Mouse (Mus musculus): ENCODE results near the gene Jade2. TPM values are rescaled to one million over a fixed set of nuclear protein-coding genes. Genes with fewer than 3 reads are reported as not detected.
"Not testable (repeated sequence)": the region's sequence is repeated elsewhere in the genome, so short reads cannot be mapped to it uniquely, and the experiment has no call there.

Jade2 gene
- polyA plus RNA-seq, 1 experiment from 2014 or later, result 0.39 TPM

DNA sequence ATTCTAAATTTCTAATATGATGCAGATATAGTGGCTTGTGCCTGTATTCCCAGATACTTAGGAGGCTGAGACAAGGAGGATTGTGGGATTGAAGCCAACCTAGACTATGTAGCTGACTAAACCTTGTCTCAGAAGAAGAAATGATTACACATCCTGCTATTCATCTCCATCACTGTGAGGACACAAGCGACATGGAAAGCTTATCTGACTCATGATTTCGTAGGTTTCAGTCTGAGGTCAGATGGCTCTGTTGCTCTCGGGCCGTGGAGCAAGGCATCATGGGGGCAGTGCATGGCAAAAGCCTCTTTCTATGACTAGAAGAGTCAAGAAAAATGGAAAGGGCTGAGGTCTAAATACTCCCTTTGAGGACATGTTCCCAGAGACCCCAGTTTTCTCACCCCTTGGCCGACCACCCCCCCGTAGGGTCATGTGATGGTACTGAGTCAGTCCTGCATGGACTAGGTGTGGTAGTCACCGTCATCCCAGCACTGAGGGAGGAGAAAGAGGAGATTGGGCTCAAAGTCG is 45.4 kb downstream of the Jade2 start:
- Histone ChIP-seq H3K9me3 (ENCODE audit: control insufficient read depth, low read length) (no peaks in the 10 kb centered on the region), H3K4me1 (replicated peaks; ENCODE audit: control insufficient read depth, insufficient read depth, low read length) (no peaks in the 10 kb centered on the region), H3K4me2 (replicated peaks) (no peak overlapping the region), H3K36me3 (replicated peaks; ENCODE audit: control insufficient read depth, insufficient read depth) (no peaks in the 10 kb centered on the region), H3K9ac (no peak overlapping the region), H3K27ac (no peak overlapping the region), H3K4me3 (replicated peaks; ENCODE audit: low read length) (no peak overlapping the region), H3K27me3 (ENCODE audit: control insufficient read depth, insufficient read depth, low read length) (no peaks in the 10 kb centered on the region)
- 92% methylated on average over 8 of the region's 8 CpGs for WGBS
- DNase-seq (ENCODE audit: low spot score) (no peak), ATAC-seq (ENCODE audit: low FRiP score) (no peak)

DNA sequence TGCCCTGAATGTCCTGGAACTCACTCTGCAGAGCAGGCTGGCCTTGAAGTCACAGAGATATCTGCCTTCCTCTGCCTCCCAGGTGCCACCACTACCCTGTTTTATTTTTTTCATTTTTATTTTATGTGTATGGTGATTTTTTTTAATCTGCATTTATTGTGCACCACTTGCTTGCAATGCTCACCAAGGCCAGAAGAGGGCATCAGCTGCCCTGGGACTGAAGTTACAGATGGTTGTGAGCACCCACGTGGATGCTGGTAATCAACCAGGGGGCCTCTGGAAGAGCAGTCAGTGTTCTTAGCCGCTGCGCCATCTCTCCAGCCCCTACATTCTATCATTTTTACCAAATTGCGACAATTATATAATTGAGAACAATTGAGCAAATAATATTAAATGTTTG is 46.2 kb downstream of the Jade2 start:
- WGBS, result 87% methylated on average over 4 of the region's 4 CpGs
- no peak overlapping the region for H3K9ac ChIP-seq

DNA sequence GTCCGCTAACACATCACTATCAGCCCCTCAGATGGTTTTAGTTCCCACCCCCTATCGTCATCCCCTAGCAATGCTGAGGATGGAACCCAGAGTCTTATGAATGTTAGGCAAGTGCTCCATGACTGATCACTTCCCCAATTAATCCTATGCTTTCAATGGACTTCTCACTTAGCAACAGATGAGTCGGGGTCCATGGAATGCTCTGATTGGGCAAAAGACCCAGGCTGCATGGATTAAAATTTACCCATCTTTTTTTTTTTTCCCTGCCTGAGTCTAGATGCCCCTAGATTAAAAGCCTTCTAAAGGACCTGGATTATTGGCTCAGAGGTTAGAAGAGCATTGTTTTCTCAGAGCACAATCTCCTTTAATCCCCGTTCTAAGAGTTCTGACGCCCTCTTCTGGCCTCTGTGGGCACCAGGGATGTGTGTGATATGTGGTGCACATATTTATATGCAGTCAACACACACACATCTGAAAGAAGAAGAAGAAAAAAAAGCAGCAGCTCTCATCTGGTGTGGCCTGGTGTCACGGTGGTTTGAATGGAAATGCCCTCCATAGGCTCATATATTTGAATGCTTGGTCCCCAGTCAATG is 47.7 kb downstream of the Jade2 start:
- Histone ChIP-seq H3K4me2 (replicated peaks) (no peak overlapping the region), H3K4me1 (replicated peaks; ENCODE audit: control insufficient read depth, insufficient read depth, low read length) (no peaks in the 10 kb centered on the region), H3K27ac (no peak overlapping the region), H3K4me3 (replicated peaks; ENCODE audit: low read length) (no peak overlapping the region), H3K9ac (no peak overlapping the region), H3K36me3 (replicated peaks; ENCODE audit: control insufficient read depth, insufficient read depth) (no peaks in the 10 kb centered on the region), H3K27me3 (ENCODE audit: control insufficient read depth, insufficient read depth, low read length) (no peaks in the 10 kb centered on the region), H3K9me3 (ENCODE audit: control insufficient read depth, low read length) (no peaks in the 10 kb centered on the region)
- ATAC-seq (ENCODE audit: low FRiP score), result no peak
- 63% methylated on average over 6 of the region's 6 CpGs for WGBS
- peak; percentile 67 for DNase-seq (ENCODE audit: low spot score)

More for the DNA sequence above, 46.2 kb downstream of the Jade2 start:
- Histone ChIP-seq H3K27ac (no peak overlapping the region), H3K4me3 (replicated peaks; ENCODE audit: low read length) (no peak overlapping the region), H3K4me2 (replicated peaks) (no peak overlapping the region), H3K9me3 (ENCODE audit: control insufficient read depth, low read length) (no peaks in the 10 kb centered on the region), H3K27me3 (ENCODE audit: control insufficient read depth, insufficient read depth, low read length) (no peaks in the 10 kb centered on the region), H3K4me1 (replicated peaks; ENCODE audit: control insufficient read depth, insufficient read depth, low read length) (no peaks in the 10 kb centered on the region), H3K36me3 (replicated peaks; ENCODE audit: control insufficient read depth, insufficient read depth) (no peaks in the 10 kb centered on the region)
- no peak for ATAC-seq (ENCODE audit: low FRiP score)
- no peak for DNase-seq (ENCODE audit: low spot score)

DNA sequence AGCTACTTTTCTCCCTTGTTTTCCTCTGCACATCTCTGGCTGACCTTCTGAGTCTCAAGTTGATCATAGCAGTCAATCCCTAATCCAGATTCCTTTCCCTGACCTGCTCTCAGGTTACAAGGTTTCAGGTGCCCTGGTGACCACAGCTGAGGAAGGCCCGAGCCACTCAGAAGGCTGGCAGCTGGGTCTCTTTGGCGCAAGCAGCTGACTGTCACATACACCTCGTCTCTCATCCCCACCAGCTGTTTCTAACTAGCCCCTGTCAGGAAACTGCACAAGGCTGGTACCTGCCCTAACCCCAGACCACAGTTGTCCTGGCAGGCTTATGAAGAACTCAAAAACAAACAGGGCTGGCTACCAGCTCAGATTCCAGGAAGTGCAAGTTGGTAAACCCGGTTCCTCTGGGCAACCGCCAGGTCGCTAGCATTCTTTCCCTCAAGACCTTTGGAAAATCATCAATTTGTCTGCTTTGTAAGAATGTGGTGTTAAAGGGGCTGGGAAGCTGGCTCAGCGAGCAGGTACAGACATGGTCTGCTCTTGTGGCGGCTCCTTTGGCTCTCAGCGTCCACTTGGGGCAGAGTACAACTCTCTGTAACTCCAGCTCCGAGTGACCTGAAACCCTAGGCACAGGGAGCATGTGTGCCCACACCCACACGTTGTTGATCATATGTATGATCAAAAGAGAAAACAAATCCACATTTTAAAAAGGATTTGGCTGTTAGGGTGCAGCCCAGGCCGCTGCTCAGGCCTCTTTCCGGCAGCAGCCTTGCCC is 50.2 kb downstream of the Jade2 start:
- ATAC-seq (ENCODE audit: low FRiP score) (no peak), DNase-seq (ENCODE audit: low spot score) (no peak)
- Histone ChIP-seq H3K27ac (no peak overlapping the region), H3K4me1 (replicated peaks; ENCODE audit: control insufficient read depth, insufficient read depth, low read length) (no peaks in the 10 kb centered on the region), H3K27me3 (ENCODE audit: control insufficient read depth, insufficient read depth, low read length) (no peaks in the 10 kb centered on the region), H3K36me3 (replicated peaks; ENCODE audit: control insufficient read depth, insufficient read depth) (no peaks in the 10 kb centered on the region), H3K4me3 (replicated peaks; ENCODE audit: low read length) (no peak overlapping the region), H3K4me2 (replicated peaks) (no peak overlapping the region), H3K9ac (no peak overlapping the region), H3K9me3 (ENCODE audit: control insufficient read depth, low read length) (no peaks in the 10 kb centered on the region)
- WGBS, result 59% methylated on average over 13 of the region's 13 CpGs

DNA sequence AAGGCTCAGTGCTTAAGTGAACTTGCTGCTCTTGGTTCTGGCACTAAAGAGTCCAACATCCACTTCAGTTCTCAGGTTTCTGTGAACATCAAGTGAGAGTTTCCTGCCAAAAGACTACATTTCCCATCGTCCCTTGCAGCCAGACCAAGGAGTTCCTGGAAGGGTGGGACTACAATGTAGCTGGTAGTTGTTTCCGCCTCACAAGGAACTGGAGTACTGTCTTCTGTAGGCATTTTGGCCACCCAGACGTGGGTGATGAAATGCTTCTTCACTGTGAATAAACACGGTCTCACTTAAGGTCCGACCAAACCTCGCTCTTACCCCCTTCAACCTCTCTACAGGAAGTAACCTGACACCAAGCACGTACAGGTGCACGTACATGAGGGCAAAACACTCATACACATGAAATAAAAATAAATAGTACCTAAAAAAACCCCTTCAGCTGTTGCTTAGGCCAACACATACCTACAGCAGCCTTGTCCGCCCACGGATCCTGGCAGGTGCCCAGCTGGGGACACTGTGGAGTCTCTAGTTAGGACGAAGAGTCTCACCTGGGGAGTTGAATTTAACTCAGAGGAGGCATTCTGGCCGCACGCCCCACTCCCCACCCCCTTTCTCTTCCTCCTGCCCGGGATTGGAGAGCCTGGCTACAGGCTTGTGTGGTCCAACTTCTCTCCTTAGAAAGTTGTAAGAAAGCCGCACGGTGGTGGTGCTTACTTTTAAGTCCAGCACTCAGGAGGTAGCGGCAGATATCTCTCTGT is 52.1 kb downstream of the Jade2 start:
- Histone ChIP-seq H3K36me3 (replicated peaks; ENCODE audit: control insufficient read depth, insufficient read depth) (no peaks in the 10 kb centered on the region), H3K9me3 (ENCODE audit: control insufficient read depth, low read length) (no peaks in the 10 kb centered on the region), H3K27me3 (ENCODE audit: control insufficient read depth, insufficient read depth, low read length) (no peaks in the 10 kb centered on the region), H3K27ac (no peak overlapping the region; the same call in 1 of the 2 replicates), H3K9ac (peak overlapping the region; percentile 54), H3K4me2 (replicated peaks) (peak overlapping the region; percentile 64), H3K4me1 (replicated peaks; ENCODE audit: control insufficient read depth, insufficient read depth, low read length) (no peaks in the 10 kb centered on the region), H3K4me3 (replicated peaks; ENCODE audit: low read length) (peak overlapping the region; percentile 36)
- WGBS, result 21% methylated on average over 17 of the region's 17 CpGs
- ATAC-seq (ENCODE audit: low FRiP score) (peak; percentile 79), DNase-seq (ENCODE audit: low spot score) (peak; percentile 81)

DNA sequence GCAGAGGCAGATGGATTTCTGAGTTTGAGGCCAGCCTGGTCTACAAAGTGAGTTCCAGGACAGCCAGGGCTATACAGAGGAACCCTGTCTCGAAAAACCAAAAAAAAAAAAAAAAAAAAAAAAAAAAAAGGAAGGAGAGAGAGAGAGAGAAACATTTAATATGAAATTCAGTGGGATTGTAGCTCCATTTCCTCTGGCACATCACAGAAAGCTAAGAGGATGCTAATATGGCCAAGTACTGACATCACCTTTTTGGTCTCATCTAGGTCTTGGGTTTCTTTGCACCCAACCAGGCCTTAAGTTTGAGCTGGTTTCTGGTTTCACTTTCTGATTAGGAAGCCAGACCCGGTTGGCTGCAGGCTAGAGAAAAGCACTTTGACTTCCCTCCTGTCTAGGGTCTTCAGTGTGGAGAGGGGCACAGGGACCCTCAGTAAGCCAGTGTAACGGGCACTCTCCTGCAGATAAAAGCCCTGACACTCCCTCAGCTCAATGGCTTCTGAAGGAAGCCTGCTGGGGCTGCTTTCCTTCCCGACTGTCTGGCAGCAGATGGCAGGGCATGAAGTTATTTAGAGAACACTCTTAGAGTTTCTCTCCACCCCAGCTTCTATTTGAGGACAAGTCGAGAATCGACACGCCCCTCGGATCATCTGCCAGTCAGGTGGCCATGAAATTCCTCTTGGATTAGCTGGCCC is 56.7 kb downstream of the Jade2 start:
- no peak for ATAC-seq (ENCODE audit: low FRiP score)
- no peak for DNase-seq (ENCODE audit: low spot score)
- 58% methylated on average over 7 of the region's 8 CpGs for WGBS

DNA sequence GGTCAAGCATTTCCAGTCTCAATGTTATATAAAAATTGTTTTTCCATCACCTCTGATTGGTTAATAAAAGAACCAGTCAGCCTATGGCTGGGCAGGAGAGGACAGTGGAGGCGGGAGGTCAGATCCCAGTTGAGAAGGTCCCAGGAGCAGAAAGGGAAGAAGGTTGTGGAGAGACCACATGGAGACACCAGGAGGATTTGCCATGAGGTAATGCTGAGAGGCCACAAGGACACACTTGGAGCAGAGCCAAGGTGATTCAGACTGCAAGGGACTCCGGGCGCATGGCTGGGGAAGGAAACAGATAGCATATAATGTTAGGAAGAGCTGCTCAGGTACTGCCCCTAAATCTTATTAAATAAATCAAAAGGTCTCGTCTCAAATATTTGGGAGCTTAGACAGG is 61.2 kb downstream of the Jade2 start:
- no peaks in the 10 kb centered on the region for H3K27me3 ChIP-seq (ENCODE audit: control insufficient read depth, insufficient read depth, low read length)
- no peaks in the 10 kb centered on the region for H3K9me3 ChIP-seq (ENCODE audit: control insufficient read depth, low read length)
- 90% methylated on average over 4 of the region's 4 CpGs for WGBS
- H3K4me3 ChIP-seq (replicated peaks; ENCODE audit: low read length), result no peak overlapping the region
- no peak overlapping the region for H3K27ac ChIP-seq
- no peak overlapping the region for H3K4me2 ChIP-seq (replicated peaks)
- ATAC-seq (ENCODE audit: low FRiP score), result no peak
- no peak overlapping the region for H3K9ac ChIP-seq
- DNase-seq (ENCODE audit: low spot score), result no peak
- peaks cover 17% of the 10 kb centered on the region for H3K36me3 ChIP-seq (replicated peaks; ENCODE audit: control insufficient read depth, insufficient read depth)
- no peaks in the 10 kb centered on the region for H3K4me1 ChIP-seq (replicated peaks; ENCODE audit: control insufficient read depth, insufficient read depth, low read length)

More for the DNA sequence above, 56.7 kb downstream of the Jade2 start:
- H3K4me2 ChIP-seq (replicated peaks), result no peak overlapping the region
- H3K27ac ChIP-seq, result no peak overlapping the region
- no peaks in the 10 kb centered on the region for H3K36me3 ChIP-seq (replicated peaks; ENCODE audit: control insufficient read depth, insufficient read depth)
- no peaks in the 10 kb centered on the region for H3K27me3 ChIP-seq (ENCODE audit: control insufficient read depth, insufficient read depth, low read length)
- H3K9me3 ChIP-seq (ENCODE audit: control insufficient read depth, low read length), result no peaks in the 10 kb centered on the region
- H3K4me1 ChIP-seq (replicated peaks; ENCODE audit: control insufficient read depth, insufficient read depth, low read length), result no peaks in the 10 kb centered on the region
- no peak overlapping the region for H3K9ac ChIP-seq
- no peak overlapping the region for H3K4me3 ChIP-seq (replicated peaks; ENCODE audit: low read length)

DNA sequence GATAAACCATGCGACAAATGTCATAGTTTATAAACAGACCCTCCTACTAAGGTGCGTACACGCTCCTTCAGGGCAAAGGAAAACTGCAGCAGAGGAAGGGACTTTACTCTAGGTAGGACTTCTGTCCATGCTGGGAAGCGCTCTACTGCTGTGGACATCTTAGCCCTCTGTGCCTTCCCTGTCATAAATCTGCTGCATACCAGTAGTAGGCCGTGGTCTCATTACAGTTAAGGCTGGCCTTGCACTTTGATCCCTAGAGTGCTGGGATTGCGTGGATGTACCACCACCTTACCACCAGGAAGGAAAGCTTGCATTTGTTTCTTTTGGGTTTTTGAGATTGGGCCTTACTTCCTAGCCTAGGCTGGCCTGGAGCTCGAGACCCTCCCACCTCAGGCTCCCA is 66.8 kb downstream of the Jade2 start:
- WGBS, result 96% methylated on average over 7 of the region's 7 CpGs
- H3K36me3 ChIP-seq (replicated peaks; ENCODE audit: control insufficient read depth, insufficient read depth), result peaks cover 63% of the 10 kb centered on the region

DNA sequence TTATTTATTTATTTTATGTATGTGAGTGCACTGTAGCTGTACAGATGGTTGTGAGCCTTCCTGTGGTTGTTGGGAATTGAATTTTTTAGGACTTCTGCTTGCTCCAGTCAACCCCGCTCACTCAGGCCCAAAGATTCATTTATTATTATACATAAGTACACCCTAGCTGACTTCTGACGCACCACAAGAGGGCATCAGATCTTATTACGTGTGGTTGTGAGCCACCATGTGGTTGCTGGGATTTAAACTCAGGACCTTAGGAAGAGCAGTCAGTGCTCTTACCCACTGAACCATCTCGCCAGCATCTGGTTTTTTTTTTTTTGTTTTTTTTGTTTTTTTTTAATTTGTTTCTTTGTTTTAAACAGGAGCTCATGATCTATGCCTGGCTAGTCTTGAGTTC is 67.7 kb downstream of the Jade2 start:
- peaks cover 69% of the 10 kb centered on the region for H3K36me3 ChIP-seq (replicated peaks; ENCODE audit: control insufficient read depth, insufficient read depth)
- DNase-seq (ENCODE audit: low spot score); H3K4me2 ChIP-seq (replicated peaks); H3K9me3 ChIP-seq (ENCODE audit: control insufficient read depth, low read length); H3K9ac ChIP-seq; H3K4me1 ChIP-seq (replicated peaks; ENCODE audit: control insufficient read depth, insufficient read depth, low read length); H3K27ac ChIP-seq; H3K4me3 ChIP-seq (replicated peaks; ENCODE audit: low read length); H3K27me3 ChIP-seq (ENCODE audit: control insufficient read depth, insufficient read depth, low read length); ATAC-seq (ENCODE audit: low FRiP score): not testable (repeated sequence)
- 71% methylated on average over 4 of the region's 4 CpGs for WGBS

More for the DNA sequence above, 66.8 kb downstream of the Jade2 start:
- ATAC-seq (ENCODE audit: low FRiP score), result no peak
- Histone ChIP-seq H3K4me1 (replicated peaks; ENCODE audit: control insufficient read depth, insufficient read depth, low read length) (no peaks in the 10 kb centered on the region), H3K27ac (no peak overlapping the region), H3K9ac (no peak overlapping the region), H3K4me2 (replicated peaks) (no peak overlapping the region), H3K27me3 (ENCODE audit: control insufficient read depth, insufficient read depth, low read length) (no peaks in the 10 kb centered on the region), H3K9me3 (ENCODE audit: control insufficient read depth, low read length) (no peaks in the 10 kb centered on the region), H3K4me3 (replicated peaks; ENCODE audit: low read length) (no peak overlapping the region)
- no peak for DNase-seq (ENCODE audit: low spot score)
